Mouse (Mus musculus): ENCODE measurements around the gene Xpa. TPM values are rescaled to one million over a fixed set of nuclear protein-coding genes. Genes with fewer than 3 reads are reported as not detected.

The Xpa gene
- 43.4 TPM for polyA plus RNA-seq (2015; fragmentation: Illumina TruSeq; extraction: RNeasy Lipid Tissue Mini Kit (QIAGEN cat#74804); ENCODE audit: insufficient read depth, low replicate concordance)

DNA sequence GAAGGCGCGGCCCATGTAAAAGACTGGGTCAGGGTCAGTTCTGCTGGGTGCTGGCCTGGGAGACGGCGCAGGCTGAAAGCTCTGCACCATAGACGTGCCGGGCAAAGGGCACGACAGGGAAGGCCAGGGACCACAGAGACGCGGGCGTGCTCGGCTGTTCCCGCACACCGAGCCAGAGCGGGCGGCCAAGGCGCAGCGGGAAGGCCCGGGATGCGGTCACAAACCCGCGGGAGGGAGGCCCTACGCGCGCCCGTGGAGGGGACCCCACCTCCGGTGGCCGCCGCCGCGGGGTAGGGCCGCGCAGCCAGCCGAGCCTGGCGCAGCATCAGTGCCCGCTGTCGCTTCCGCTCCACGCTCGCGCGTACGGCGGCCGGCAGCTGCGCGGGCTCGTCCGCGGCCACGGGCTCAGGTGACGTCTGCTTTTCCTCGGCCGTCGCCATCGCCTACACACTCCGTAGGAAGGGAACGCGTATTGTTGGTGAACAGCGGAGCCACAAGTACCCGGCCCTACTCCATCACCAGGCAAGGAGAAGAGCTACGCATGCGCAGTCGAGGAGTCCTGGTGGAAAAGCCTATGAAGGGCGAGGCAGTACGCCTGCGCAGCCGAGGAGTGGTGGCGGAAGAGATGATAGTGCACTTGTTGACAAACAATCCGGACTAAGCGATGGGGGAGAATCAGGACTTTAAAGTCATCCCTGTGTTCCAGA, at the start of gene Xpa:
Gene Xpa, minus strand, starts transcription at position 531 of the 707 bp plus-strand sequence.

DNA sequence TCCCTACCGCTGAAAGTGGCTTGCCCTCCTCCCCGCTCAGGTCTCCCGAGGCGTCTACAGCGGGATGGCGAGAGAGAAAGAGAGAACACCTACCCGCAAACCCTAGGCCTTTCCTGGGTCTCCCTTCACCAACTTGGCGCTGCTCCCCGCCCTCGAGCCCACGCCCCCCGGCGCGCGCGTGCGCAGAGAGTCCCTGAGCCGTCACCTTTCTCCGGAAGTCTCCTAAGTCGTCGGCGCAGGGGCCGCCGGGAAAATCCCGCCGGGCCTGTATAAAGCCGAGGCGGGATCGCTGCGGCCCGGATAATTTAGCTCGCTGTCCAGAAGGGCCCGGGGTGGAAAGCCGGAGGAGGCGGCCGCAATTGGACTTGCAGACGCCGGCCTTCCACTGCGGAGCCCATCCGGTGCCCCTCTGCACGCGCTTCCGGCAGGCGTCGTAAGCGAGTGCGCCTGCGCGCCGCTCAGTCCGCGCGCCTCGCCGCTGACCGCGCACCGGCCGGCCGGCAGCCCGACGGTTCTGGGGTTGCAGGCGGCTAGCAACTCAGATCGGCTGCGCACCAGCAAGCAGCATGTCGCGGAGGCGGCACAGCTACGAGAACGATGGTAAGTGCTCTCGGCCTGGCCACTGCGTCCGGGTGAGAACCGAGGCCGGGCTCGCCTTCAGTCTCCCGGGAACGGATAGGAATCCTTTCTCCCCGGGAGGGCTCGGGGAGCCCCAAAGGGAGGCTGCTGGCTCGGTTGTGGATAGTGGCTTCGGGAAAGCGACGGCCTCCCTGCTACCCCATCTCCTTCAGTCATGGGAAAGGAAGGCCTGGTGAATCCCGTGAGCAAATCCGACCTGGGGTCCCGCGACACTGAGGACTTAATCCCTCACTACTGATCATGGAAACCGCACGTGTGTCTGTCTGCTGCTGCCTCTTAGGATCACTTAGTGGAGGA, 57.6 kb downstream of the Xpa start, which contains the start of the genes Ncbp1 and Tstd2:
Gene Ncbp1, plus strand, starts transcription at position 327 of the 936 bp plus-strand sequence.
Gene Tstd2, minus strand, starts transcription at position 408 of the 936 bp plus-strand sequence.

Other genes starting within 250 kb of the Xpa start
- gene Tdrd7, start 231.0 kb downstream of the Xpa start, polyA plus RNA-seq (2015; fragmentation: Illumina TruSeq; extraction: RNeasy Lipid Tissue Mini Kit (QIAGEN cat#74804); ENCODE audit: insufficient read depth, low replicate concordance), result 36.4 TPM
- gene Tmod1, start 157.4 kb downstream of the Xpa start, polyA plus RNA-seq (2015; fragmentation: Illumina TruSeq; extraction: RNeasy Lipid Tissue Mini Kit (QIAGEN cat#74804); ENCODE audit: insufficient read depth, low replicate concordance), result 5.1 TPM
- gene Ncbp1, start 57.7 kb downstream of the Xpa start, polyA plus RNA-seq (2015; fragmentation: Illumina TruSeq; extraction: RNeasy Lipid Tissue Mini Kit (QIAGEN cat#74804); ENCODE audit: insufficient read depth, low replicate concordance), result 61.0 TPM
- gene Tstd2, start 57.6 kb downstream of the Xpa start, polyA plus RNA-seq (2015; fragmentation: Illumina TruSeq; extraction: RNeasy Lipid Tissue Mini Kit (QIAGEN cat#74804); ENCODE audit: insufficient read depth, low replicate concordance), result 34.3 TPM
- not detected for gene Foxe1, start 147.3 kb upstream of the Xpa start, polyA plus RNA-seq (2015; fragmentation: Illumina TruSeq; extraction: RNeasy Lipid Tissue Mini Kit (QIAGEN cat#74804); ENCODE audit: insufficient read depth, low replicate concordance)
- gene Trmo, start 193.1 kb upstream of the Xpa start, polyA plus RNA-seq (2015; fragmentation: Illumina TruSeq; extraction: RNeasy Lipid Tissue Mini Kit (QIAGEN cat#74804); ENCODE audit: insufficient read depth, low replicate concordance), result 10.9 TPM
- gene Hemgn, start 217.2 kb upstream of the Xpa start, polyA plus RNA-seq (2015; fragmentation: Illumina TruSeq; extraction: RNeasy Lipid Tissue Mini Kit (QIAGEN cat#74804); ENCODE audit: insufficient read depth, low replicate concordance), result 34.4 TPM

Measured in spleen, adult 10 weeks (tissue).